Mouse (Mus musculus) liver, embryonic 11.5 days (tissue): ENCODE measurements around the gene Ccdc63. TPM values are rescaled to one million over a fixed set of nuclear protein-coding genes. Genes with fewer than 3 reads are reported as not detected.

Source experiments
- ATAC-seq: fragments of 200-750 bp; cut with Nextera tagmentation; replicated peaks from 2 replicates; pipeline ENCODE4 v1.8.0; 2017; ENCODE audit warnings: moderate number of reproducible peaks, mild to moderate bottlenecking, moderate TSS enrichment, moderate library complexity; ENCODE audit not compliant: low FRiP score
- DNase-seq: peaks from one replicate; pipeline ENCODE4 v3.0.0-alpha.2; 2017; ENCODE audit warnings: low spot score
- H3K27ac ChIP-seq: fragments of 300-500 bp; sonication (generic); 2 replicates; pipeline ENCODE4 v1.5.1; 2014; ENCODE audit warnings: mild to moderate bottlenecking, low read depth, low read length, control low read depth
- H3K27me3 ChIP-seq: fragments of 300-500 bp; sonication (generic); replicated peaks from 2 replicates; pipeline ENCODE4 v1.6.1; 2014; ENCODE audit warnings: low read length, mixed read lengths; ENCODE audit not compliant: control insufficient read depth, insufficient read depth
- H3K36me3 ChIP-seq: fragments of 300-500 bp; sonication (generic); 2 replicates; pipeline ENCODE4 v1.6.1; 2014; ENCODE audit warnings: mild to moderate bottlenecking, low read length, moderate library complexity, mixed read lengths; ENCODE audit not compliant: control insufficient read depth, insufficient read depth
- H3K4me1 ChIP-seq: fragments of 300-500 bp; sonication (generic); replicated peaks from 2 replicates; pipeline ENCODE4 v1.6.1; 2014; ENCODE audit warnings: low read length, mixed read lengths; ENCODE audit not compliant: control insufficient read depth, insufficient read depth
- H3K4me2 ChIP-seq: fragments of 300-500 bp; sonication (generic); 2 replicates; pipeline ENCODE4 v1.6.1; 2014; ENCODE audit warnings: mild to moderate bottlenecking, control low read depth, moderate library complexity
- H3K4me3 ChIP-seq: fragments of 300-500 bp; sonication (generic); 2 replicates; pipeline ENCODE4 v1.5.1; 2014; ENCODE audit warnings: low read depth, low read length, control low read depth
- H3K9ac ChIP-seq: fragments of 300-500 bp; sonication (generic); 2 replicates; pipeline ENCODE4 v1.6.1; 2014; ENCODE audit warnings: low read depth, low read length, control low read depth
- H3K9me3 ChIP-seq: fragments of 300-500 bp; sonication (generic); 2 replicates; pipeline ENCODE4 v1.6.1; 2016; ENCODE audit warnings: low read length, inconsistent platforms, mixed read lengths; ENCODE audit not compliant: control insufficient read depth
- WGBS: fragments of 180-500 bp; shearing (Covaris S2); extraction: QIAGEN DNeasy Blood & Tissue Kit; methylation state at CpG from one replicate; pipeline ENCODE4 v1.1.7; 2014; 5-methylcytosine and 5-hydroxymethylcytosine counted together
- polyA plus RNA-seq: library from polyadenylated mRNA; unstranded; fragments of >200 nt; fragmentation: Nextera tagmentation; extraction: Ambion mirVana; gene quantifications from 2 replicates; pipeline ENCODE4 v1.2.1, GENCODE M21; 2014

Ccdc63 gene
- polyA plus RNA-seq, 1 experiment from 2014 or later = 0.32 TPM

DNA sequence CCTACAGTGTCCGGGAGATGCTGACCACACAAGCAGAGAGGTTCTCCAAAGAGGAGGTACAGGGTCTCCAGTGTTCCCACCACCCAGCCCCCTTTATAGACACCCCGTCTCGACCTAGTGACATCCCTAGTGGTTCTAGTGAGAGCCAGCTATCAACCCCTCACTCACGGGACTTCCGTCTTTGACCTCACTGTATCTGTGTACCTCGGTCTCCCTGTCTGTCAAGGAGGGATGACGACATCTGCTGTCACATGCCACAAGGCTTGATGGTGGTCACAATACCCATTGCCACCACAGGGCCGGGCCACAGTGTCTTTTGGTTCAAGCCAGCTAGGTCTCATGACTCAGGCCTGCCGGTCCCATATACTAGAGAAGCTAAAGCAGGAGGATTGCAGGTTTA lies 35.6 kb downstream of the Ccdc63 start:
- ATAC-seq = no peak
- no peaks in the 10 kb centered on the region for H3K9me3 ChIP-seq
- peaks cover 31% of the 10 kb centered on the region for H3K27me3 ChIP-seq
- H3K27ac ChIP-seq = no peak overlapping the region
- H3K9ac ChIP-seq = no peak overlapping the region
- no peak overlapping the region for H3K4me2 ChIP-seq
- H3K4me1 ChIP-seq = peaks cover 4% of the 10 kb centered on the region; the same call in 1 of the 2 replicates
- H3K4me3 ChIP-seq = no peak overlapping the region
- WGBS = 79% methylated on average over 9 of the region's 9 CpGs
- no peaks in the 10 kb centered on the region for H3K36me3 ChIP-seq
- no peak for DNase-seq

DNA sequence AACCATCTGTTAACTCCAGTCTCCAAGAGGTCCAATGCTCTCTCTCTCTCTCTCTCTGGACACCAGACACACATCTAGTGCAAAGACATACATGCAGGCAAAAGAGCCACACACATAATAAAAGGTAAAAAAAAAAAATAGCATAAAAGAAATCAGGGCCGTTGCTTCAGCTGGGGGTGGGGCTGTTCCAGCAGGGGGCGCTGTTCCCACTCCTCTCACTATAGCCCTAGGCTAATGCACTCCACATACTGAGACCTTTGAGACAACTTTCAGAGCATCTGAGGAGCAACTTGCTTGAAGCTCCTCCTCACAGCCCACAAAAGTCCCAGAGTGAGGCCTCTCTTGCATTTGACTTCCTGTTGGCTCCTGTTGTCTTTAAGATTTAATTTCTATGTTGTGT lies 36.4 kb downstream of the Ccdc63 start:
- Histone ChIP-seq H3K4me2 (no peak overlapping the region), H3K4me3 (no peak overlapping the region), H3K36me3 (no peaks in the 10 kb centered on the region), H3K9me3 (no peaks in the 10 kb centered on the region), H3K27me3 (peaks cover 33% of the 10 kb centered on the region), H3K9ac (no peak overlapping the region), H3K4me1 (peaks cover 2% of the 10 kb centered on the region; the same call in 1 of the 2 replicates), H3K27ac (no peak overlapping the region)
- no peak for DNase-seq
- no peak for ATAC-seq
- WGBS = 19% methylated on average over 2 of the region's 2 CpGs

- no peaks in the 10 kb centered on the region for H3K36me3 ChIP-seq
- no peak overlapping the region for H3K4me2 ChIP-seq
These were observed 37.5 kb downstream of the Ccdc63 start for GRCm38 (mm10) chr5:122103075-122103474.

GRCm38 (mm10) chr5:122102476-122103050 lies 38.1 kb downstream of the Ccdc63 start:
- H3K27ac ChIP-seq = no peak overlapping the region
- H3K4me3 ChIP-seq = no peak overlapping the region
- H3K4me2 ChIP-seq = no peak overlapping the region
- 31% methylated on average over 7 of the region's 7 CpGs for WGBS
- DNase-seq (no peak), ATAC-seq (no peak)
- peaks cover 33% of the 10 kb centered on the region for H3K27me3 ChIP-seq
- no peaks in the 10 kb centered on the region for H3K9me3 ChIP-seq
- H3K36me3 ChIP-seq = no peaks in the 10 kb centered on the region
- no peaks in the 10 kb centered on the region for H3K4me1 ChIP-seq
- H3K9ac ChIP-seq = no peak overlapping the region

More at GRCm38 (mm10) chr5:122103075-122103474, 37.5 kb downstream of the Ccdc63 start:
- WGBS = 38% methylated on average over 12 of the region's 12 CpGs
- Histone ChIP-seq H3K27me3 (peaks cover 33% of the 10 kb centered on the region), H3K9me3 (no peaks in the 10 kb centered on the region), H3K9ac (no peak overlapping the region), H3K4me1 (no peaks in the 10 kb centered on the region), H3K27ac (no peak overlapping the region), H3K4me3 (no peak overlapping the region)
- DNase-seq = no peak
- no peak for ATAC-seq

- no peaks in the 10 kb centered on the region for H3K9me3 ChIP-seq
- DNase-seq (no peak), ATAC-seq (no peak)
- no peak overlapping the region for H3K4me3 ChIP-seq
- H3K4me2 ChIP-seq = no peak overlapping the region
- no peaks in the 10 kb centered on the region; the same call in 1 of the 2 replicates for H3K27me3 ChIP-seq
- 69% methylated on average over 10 of the region's 10 CpGs for WGBS
- no peaks in the 10 kb centered on the region for H3K4me1 ChIP-seq
- H3K27ac ChIP-seq = no peak overlapping the region
- no peaks in the 10 kb centered on the region for H3K36me3 ChIP-seq
- no peak overlapping the region for H3K9ac ChIP-seq
These were observed 46.2 kb downstream of the Ccdc63 start for GRCm38 (mm10) chr5:122094439-122094838.

GRCm38 (mm10) chr5:122093734-122094133 lies 46.9 kb downstream of the Ccdc63 start:
- no peak overlapping the region for H3K27ac ChIP-seq
- ATAC-seq = no peak

GRCm38 (mm10) chr5:122092794-122093193 lies 47.8 kb downstream of the Ccdc63 start:
- Histone ChIP-seq H3K36me3 (no peaks in the 10 kb centered on the region), H3K4me3 (no peak overlapping the region), H3K4me1 (no peaks in the 10 kb centered on the region), H3K9me3 (no peaks in the 10 kb centered on the region), H3K9ac (no peak overlapping the region), H3K4me2 (no peak overlapping the region), H3K27ac (no peak overlapping the region), H3K27me3 (no peaks in the 10 kb centered on the region)
- 75% methylated on average over 11 of the region's 11 CpGs for WGBS
- ATAC-seq (no peak), DNase-seq (no peak)

More at GRCm38 (mm10) chr5:122093734-122094133, 46.9 kb downstream of the Ccdc63 start:
- no peak for DNase-seq
- H3K9ac ChIP-seq = no peak overlapping the region
- H3K9me3 ChIP-seq = no peaks in the 10 kb centered on the region
- WGBS = 88% methylated on average over 14 of the region's 14 CpGs
- no peaks in the 10 kb centered on the region; the same call in 1 of the 2 replicates for H3K27me3 ChIP-seq
- no peak overlapping the region for H3K4me3 ChIP-seq
- H3K4me2 ChIP-seq = no peak overlapping the region
- H3K4me1 ChIP-seq = no peaks in the 10 kb centered on the region
- no peaks in the 10 kb centered on the region for H3K36me3 ChIP-seq

GRCm38 (mm10) chr5:122091070-122091469 lies 49.6 kb downstream of the Ccdc63 start:
- Histone ChIP-seq H3K4me3 (no peak overlapping the region), H3K36me3 (no peaks in the 10 kb centered on the region), H3K27ac (no peak overlapping the region), H3K4me1 (no peaks in the 10 kb centered on the region), H3K9ac (no peak overlapping the region), H3K9me3 (no peaks in the 10 kb centered on the region), H3K4me2 (no peak overlapping the region), H3K27me3 (no peaks in the 10 kb centered on the region)
- DNase-seq = peak; percentile 66
- 16% methylated on average over 15 of the region's 15 CpGs for WGBS
- ATAC-seq = no peak

DNA sequence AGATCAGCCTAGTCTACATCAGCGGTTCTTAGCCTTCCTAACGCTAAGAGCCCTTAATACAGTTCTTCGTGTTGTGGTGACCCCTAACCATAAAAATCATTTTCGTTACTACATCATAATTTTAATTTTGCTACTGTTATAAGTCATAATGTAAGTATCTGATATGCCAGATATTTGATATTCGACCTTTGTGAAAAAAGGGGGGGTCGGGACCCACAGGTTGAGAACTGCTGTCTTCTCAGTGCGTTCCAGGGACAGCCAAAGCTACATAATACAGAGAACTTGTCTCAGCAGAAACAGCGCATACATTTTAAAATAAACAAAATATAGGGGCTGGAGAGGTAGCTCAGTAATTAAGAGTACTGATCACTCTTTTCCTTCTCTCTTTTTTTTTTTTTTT lies 51.0 kb downstream of the Ccdc63 start:
- no peaks in the 10 kb centered on the region for H3K27me3 ChIP-seq
- ATAC-seq (no peak), DNase-seq (no peak)
- no peaks in the 10 kb centered on the region for H3K4me1 ChIP-seq
- no peak overlapping the region for H3K27ac ChIP-seq
- no peak overlapping the region for H3K9ac ChIP-seq
- 75% methylated on average over 8 of the region's 8 CpGs for WGBS
- no peaks in the 10 kb centered on the region for H3K9me3 ChIP-seq
- H3K4me2 ChIP-seq = no peak overlapping the region
- no peaks in the 10 kb centered on the region for H3K36me3 ChIP-seq
- H3K4me3 ChIP-seq = no peak overlapping the region
